Mouse (Mus musculus) granulocyte monocyte progenitor cell, adult 5-6 weeks (primary cell): ENCODE results near the gene Grip1. TPM values are rescaled to one million over a fixed set of nuclear protein-coding genes. Genes with fewer than 3 reads are reported as not detected.

ENCODE experiments used
- ATAC-seq: replicated peaks from 2 replicates; pipeline ENCODE4 v1.8.0; 2016; ENCODE audit warnings: mild to moderate bottlenecking, moderate TSS enrichment, inconsistent platforms; ENCODE audit not compliant: poor library complexity, severe bottlenecking
- total RNA-seq, 2 experiments: library from RNA; stranded (forward) in 1 of 2; stranded (reverse) in 1 of 2; fragments of 200-712, 200-1000 nt in 1 of 2; fragments of >200 nt in 1 of 2; fragmentation: Nextera tagmentation in 1 of 2; gene quantifications; 2 replicates each; pipeline ENCODE4 v1.2.3; 2014 to 2017

Gene Grip1
- total RNA-seq, 2 experiments from 2014 or later, result not detected

DNA sequence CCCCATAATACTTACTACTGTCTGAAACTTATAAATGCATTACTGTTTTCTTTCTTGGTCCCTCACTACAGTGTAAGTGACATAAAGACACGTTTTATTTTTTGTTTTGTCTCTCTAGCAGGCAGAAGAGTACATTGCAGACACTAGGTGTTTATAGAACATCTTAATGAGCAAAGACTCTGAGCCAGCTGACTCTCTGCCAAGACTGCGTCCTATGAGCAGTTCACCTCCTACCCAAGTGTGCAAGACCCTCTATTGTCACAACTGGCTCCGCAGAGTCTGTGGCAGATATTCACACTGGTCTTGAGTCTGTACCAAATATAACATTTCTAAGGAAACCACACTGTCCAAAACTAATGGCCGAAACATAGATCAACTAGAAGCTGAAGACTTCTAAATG lies 449.1 kb downstream of the Grip1 start:
- no peak for ATAC-seq

DNA sequence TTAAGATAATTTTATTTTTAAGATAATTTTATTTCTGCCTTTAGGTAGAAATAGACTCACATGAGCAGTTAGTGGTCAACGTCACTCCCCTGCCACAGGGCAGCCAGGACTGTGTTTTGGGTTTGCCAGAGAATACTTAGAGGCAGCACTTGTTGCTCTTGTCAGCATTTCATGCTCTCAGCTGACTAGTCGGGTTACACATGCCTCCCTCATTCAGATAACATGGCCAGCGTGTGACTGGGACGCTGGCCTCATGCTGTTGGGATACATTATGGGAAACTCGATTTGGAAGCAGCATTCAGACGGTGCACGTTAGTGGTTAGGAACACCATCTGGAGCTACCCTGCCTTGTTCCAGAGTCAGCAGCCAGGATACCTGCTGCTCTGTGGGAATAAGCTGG lies 453.2 kb downstream of the Grip1 start:
- ATAC-seq, result no peak

- ATAC-seq, result no peak
These were observed 464.4 kb downstream of the Grip1 start for GRCm38 (mm10) chr10:119917995-119918394.

- ATAC-seq, result no peak
These were observed 474.3 kb downstream of the Grip1 start for GRCm38 (mm10) chr10:119927963-119928362.

DNA sequence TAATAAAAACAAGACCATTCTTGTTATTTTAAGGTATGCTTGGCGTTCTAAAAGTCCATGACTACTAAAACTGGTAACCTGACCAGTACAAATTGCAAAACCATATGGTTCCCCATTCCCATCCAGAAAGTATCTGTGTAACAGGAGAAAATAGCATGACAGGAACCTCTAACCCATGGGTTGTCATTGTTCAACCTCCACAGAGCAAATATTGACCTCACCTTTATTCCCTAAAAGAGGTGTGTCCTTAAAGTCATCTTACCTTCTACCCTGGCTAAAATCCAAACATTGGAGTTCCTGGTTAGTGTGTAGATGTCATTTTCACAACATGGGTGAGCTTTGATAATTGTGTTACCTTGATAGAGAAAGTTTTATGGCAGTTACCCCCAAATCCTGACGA lies 475.3 kb downstream of the Grip1 start:
- no peak for ATAC-seq

GRCm38 (mm10) chr10:119932794-119933193 lies 479.2 kb downstream of the Grip1 start:
- no peak for ATAC-seq

- ATAC-seq, result no peak
These were observed 479.7 kb downstream of the Grip1 start for GRCm38 (mm10) chr10:119933362-119933761.

DNA sequence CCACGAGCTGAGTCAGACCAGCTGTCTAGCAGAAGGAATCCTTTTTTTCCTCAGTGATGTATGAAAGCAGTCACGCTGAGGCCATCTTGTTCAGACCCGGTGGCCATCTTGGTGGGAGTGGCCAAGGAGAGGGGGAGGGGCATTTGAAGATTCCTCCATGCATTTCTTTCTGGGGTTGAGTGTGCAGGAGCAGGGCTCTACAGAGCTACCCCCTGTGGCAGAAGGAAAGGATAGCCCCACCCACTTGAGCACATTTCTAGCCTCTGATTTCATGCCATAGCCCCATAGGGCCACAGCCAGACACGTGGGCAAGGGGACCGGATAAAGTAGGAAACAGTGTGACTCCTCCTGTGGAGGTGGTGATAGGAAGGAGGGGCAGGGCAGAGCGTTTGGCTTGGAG lies 481.6 kb downstream of the Grip1 start:
- no peak for ATAC-seq

GRCm38 (mm10) chr10:119937481-119937880 lies 483.9 kb downstream of the Grip1 start:
- ATAC-seq, result no peak

GRCm38 (mm10) chr10:119943906-119944305 lies 490.3 kb downstream of the Grip1 start:
- ATAC-seq, result no peak

DNA sequence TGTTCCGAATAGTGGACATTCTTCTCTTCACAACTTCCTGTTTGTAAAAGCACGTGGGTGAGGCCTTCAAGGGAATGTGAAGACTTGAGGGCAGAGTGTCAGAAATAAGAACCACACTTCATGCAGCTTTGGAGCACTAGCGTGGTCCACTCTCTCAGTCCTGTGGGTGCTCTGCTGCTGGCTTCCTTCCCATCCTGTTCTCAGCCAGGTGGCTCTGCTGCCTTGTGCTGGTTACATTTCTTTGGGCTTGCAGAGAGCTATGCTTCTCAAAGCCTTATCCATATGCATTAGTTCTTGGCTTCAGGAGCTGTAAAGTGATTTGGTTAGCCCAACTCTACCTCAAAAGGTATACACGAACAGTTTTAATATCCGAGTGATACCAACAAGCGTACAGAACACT lies 497.8 kb downstream of the Grip1 start:
- no peak for ATAC-seq

DNA sequence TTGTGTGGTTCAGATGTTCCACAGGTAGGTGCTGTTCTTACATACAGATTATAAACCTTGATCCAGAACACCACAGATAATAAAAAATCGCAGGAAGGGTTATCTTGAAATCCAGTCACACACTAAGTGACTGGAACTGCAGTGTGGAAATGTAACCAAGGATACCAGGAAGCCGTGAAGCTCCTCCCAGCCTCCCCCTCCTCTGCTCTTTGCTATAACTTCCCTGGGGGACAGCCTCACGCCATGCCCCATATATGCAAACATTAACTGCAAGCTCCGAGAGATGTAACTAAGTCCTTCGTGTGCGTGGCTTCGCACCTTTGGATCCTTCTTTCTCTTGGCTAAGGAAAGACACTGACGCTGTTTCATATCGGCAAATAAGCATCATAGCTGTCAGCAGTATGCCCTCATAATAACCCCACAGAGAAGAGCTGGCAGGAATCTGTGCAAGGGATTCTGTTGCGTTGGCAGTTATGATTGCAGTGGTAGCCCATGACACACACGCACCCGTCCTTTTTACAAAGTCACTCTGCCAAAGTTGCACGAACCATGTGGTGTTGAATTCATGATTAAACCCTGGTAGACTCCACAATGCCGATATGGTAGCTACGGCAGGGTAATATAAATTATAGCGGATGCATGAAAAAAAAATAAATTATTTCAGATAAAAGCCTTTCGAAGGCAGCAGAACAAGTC lies 503.8 kb downstream of the Grip1 start:
- no peak for ATAC-seq

DNA sequence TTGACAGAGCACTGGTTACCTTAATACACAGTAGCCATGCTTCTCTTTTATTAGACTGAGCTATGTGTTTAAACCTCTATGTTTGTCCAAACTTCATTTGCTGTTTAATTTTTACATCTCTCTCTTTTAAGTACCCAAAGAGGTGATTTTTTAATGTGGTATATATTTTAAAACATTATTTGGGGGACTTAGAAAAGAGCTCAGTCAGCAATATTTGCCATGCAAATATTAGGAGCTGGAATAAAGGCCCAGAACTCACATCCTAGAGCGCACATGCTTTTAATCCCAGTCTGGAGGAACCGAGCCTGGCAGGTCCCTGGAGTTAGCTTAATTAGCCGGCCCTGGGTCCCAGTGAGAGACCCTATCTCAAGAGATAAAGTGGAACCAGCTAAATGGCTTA lies 507.3 kb downstream of the Grip1 start:
- ATAC-seq, result no peak

- ATAC-seq, result no peak
These were observed 512.7 kb downstream of the Grip1 start for GRCm38 (mm10) chr10:119966321-119966720.

DNA sequence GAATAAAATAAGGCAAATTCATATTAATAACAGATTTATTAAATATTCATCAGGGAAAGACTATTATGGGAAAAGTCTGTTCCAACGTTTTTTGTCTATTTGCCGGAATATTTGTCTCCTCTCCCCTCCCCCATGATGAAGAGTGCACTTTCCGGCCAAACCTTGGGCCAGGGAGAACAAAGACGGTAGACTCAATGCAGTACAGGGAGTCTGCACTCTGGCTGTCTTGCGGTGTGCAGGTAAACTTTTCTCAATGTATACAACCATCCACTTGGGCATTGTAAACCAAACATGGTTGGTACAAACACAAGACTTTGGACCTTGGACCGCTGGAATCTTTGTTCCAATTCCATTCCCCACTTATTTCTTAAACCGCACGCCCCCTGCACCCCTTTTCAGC lies 525.8 kb downstream of the Grip1 start:
- no peak for ATAC-seq

- ATAC-seq, result no peak
These were observed 526.4 kb downstream of the Grip1 start for GRCm38 (mm10) chr10:119980032-119980431.

GRCm38 (mm10) chr10:119984299-119984698 lies 530.7 kb downstream of the Grip1 start:
- 0 out of 2 replicates have a peak, but pooled peaks have one; percentile 9 for ATAC-seq

DNA sequence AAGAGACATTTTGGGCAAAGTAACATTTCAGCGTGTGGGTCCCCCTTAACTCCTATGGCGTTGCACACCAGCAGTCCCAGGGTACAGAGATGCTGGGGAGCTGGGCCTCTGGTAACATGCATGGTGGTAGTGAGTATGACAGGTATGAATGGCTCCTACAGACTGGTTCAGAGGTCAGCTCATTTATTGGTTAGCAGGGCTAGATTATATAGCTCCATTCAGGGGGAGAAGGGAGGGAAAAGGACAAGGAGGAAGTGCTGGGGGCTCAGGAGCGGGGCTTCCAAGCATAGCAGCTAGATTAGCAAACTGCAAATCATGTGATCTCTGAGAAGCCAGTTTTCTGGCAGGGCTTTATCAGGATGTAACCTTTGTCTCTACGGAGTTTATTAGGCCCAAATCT lies 544.8 kb downstream of the Grip1 start:
- no peak for ATAC-seq

DNA sequence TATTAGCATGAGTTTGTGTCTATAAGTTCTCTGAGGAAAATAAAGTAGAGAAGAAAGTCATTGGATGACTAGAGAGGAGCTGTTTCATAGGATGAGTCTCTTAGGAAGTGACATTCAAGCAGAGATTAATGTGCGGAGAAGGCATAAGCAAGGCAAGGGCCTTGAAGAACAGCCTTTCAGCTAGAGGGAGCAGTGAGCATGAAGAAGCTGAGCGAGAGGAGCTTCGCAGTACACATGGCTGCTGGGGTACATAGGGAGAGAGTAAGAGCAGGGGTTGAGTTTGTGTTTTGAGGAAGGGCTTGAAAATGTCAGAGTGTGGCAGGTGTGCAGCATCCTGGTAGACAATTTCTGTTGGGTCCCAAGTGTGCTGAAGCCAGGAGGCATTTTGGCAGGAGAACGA lies 548.5 kb downstream of the Grip1 start:
- no peak for ATAC-seq

GRCm38 (mm10) chr10:120004096-120004495 lies 550.5 kb downstream of the Grip1 start:
- ATAC-seq, result no peak

- no peak for ATAC-seq
These were observed 552.0 kb downstream of the Grip1 start for GRCm38 (mm10) chr10:120005581-120005980.

DNA sequence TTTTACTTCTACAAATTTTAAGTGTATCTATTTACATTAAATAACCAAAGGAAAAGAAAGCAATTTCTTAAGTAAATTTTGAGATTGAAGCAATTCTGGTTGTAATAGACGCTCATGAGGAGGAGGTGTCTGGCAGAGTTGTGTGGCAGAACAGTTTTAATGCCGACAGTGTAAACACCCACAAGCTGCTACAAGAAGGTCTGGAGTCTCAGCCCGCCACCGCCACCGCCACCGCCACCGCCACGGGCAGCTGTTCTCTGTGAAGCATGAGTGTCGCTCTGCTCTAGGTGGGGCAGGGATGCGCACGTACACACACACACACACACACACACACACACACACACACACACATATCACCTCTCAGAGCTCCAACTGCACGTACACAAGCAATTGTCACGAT lies 558.7 kb downstream of the Grip1 start:
- no peak for ATAC-seq

DNA sequence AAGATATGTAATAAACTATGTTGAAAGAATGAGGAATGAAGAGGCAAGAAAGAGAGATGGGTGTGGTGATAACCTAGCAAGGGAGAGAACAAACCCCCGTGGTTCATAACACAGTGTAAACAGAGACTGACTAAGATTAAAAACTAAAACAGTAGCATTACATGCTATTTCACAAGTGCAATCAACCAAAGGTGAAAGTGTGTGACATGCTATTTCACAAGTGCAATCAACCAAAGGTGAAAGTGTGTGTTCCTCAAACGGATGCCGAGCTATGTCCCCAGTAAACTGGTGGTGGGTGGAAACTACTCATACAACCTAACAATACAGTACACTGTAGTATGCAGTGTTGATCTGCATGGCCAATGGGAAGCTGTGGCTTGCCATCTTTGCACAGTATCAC lies 561.5 kb downstream of the Grip1 start:
- ATAC-seq, result no peak
